Mouse (Mus musculus): ENCODE data around the gene Clcn3.
A peak's percentile ranks its signal among the peaks of the same experiment; 100 is the strongest.
"Not testable (repeated sequence)": the region's sequence is repeated elsewhere in the genome, so short reads cannot be mapped to it uniquely, and the experiment has no call there.

Gene Clcn3

DNA sequence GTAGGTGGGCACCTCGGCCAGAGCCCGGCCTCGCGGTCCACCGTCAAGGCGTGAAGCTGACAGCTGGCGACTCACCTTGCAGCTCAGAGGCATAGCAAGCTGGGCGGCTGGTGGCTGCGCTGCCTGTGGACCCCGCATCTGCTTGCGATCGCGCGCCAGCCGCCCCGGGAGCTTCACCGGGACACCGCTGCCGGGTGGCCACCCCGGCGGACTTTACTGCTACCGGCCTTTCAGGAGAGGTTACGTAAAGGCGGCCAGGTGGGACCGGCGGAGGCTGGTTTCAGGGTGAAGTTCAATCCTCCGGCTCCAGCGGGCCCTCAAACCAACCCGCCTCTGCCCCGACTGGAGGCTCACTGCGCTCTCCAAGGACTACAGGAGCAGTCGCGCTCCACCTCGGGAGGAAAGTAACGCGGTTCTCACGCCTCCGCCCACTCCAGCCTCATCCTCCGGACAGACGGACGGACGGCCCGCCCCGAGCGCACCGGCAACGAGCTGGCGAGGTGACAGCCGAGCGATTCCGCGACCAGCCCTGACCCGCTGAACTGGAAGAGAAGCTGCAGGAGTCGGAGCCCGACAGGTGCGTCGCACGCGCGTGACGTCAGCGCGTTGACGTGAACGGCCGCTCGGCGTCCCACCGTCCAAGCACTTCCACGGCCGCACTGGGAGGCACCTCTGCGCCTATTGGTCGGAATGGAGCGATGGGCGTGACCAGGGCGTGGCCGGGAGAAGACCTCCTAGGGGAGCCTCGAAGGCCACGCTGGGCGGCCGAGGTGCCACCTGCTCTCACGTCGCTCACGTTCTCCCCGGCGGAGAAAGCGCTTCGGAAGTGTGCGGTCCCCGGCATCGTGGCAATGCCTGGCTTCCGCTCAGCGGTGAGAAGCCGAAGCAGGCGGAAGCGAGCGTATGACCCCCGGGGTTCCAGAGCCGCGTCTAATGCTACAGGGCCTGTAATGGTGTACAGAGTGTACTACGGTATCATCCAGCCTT is at the start of gene Clcn3:
Gene Clcn3, minus strand, starts transcription at position 600 of the 987 bp plus-strand sequence.
- peak; percentile 98 for DNase-seq (ENCODE audit: low spot score in 2 of 2)

DNA sequence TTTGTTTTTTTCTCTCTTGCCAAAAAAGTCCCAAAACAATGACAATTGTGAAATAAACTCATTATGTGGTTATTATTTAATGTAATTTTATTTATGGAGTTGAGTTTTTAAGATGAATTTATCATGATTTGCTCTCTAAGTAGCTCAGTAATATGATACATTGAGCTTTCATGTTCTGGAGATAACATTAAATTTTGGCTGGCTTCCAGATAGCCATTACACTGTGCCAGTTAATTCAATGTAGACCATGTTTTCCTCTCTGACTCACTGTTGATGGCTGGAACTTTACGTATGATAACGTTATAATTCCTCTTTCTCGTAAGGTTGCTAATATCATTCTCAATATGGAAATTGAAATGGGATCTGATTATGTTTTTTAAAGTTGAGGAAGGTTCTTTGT is 13.4 kb upstream of the Clcn3 start:
- DNase-seq (ENCODE audit: low spot score in 2 of 2): no peak

DNA sequence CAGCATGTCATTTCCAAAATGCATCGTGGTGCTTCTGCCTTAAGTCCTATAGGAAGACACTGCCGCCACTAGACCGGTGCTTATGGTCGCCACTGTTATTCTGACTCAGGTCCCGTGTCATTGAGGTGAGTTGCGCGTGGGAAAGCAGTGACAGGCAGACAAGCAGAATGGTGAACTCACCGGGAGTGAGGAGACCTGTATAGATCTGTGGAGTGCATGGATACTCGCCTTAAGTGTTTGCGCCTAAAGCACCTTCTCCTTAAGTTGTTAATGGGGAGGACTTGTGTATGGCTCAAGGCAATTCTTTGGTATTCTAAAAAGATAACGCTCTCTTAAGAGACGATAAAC is 10.5 kb upstream of the Clcn3 start:
- no peak for DNase-seq (ENCODE audit: low spot score in 2 of 2)

DNA sequence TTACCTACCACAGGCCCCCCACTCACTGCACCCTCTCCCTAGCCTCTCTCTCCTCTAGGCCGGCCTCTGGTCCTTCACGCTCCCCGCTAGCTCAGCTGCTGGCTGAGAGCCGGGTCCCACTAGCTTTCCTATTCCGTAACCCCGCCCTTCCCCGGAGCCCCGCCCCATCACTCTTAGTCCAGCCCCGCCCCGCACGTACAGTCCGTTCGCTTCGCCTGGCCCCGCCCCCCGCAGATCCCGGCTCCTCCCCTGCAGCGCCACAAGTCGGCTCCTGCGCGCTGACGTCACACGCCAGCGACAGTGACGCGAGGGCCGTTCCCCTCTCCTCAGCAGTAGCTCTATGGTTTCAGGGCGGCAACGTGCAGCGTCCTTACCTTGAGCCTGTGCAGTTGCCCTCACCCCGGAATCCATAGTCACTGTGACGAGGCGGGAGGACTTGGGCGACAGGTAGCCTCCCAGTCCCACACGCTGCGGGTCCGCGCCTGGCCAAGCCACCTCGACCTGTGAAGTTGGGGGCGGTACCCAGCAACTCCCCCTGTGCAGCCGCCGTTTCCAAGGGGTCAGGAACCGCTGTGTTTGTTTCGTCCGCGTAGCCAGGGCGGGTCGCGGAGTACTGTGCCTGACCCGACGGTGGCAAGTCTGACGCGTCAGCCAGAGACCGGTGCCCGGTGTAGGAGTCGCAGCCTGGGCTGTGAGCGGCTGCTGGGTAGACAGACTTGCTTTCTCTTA is 10.0 kb upstream of the Clcn3 start, which contains the start of gene Nek1:
Gene Nek1, plus strand, starts transcription at position 286 of the 729 bp plus-strand sequence.
- peak; percentile 97 to 98 for DNase-seq (ENCODE audit: low spot score in 2 of 2)

DNA sequence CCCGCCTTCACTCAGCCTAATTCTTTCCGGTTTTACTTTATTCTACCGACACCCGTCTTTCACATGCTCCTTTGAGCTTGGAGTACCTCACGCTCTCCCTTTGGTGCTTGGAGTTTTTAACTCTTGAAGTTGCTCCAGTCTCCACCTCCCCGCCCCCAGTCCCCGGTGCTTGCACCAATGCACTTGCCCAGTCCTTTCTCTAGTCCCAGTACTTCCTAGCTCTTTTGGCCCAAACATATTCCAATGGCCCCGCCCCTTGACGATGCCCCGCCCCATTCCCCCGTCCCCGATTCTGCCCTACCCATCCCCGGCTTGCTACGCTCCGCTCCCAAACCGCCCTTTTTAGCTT is 9.4 kb upstream of the Clcn3 start:
- no peak for DNase-seq (ENCODE audit: low spot score in 2 of 2)

DNA sequence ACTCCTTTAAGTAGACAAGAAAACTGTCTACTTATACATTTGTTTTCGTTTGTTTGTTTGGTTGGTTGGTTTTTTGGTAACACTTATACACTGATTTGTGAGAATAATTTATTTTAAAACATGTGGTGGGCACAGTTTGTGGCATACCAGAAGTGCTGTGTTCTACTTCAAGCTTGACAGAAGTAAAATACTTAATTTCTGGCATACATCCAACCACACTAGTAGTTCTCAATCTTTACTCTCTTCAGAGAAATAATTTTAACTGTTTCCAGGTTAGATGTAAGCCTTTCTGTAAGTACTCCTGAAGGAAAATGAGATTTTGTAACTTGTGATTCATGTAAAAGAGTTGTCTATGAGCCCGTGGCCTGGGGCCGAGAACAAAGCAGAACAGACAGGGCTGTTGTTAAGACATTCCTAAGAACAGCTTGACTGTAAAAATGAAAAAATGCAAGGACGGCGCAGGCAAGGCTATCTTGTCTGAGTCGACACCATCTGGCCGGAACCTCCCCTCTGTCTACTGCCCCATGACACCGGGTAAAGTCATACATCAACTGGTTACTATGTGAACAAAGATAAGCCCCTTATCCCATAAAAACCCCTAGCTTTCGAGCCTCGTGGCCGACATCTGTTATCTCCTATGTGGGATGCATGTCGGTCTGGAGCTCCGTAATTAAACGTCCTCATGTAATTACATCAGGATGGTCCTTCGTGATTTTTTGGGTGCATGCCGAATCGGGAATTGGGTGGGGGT is 1.3 kb upstream of the Clcn3 start:
- not testable (repeated sequence) for DNase-seq (ENCODE audit: low spot score in 2 of 2)

DNA sequence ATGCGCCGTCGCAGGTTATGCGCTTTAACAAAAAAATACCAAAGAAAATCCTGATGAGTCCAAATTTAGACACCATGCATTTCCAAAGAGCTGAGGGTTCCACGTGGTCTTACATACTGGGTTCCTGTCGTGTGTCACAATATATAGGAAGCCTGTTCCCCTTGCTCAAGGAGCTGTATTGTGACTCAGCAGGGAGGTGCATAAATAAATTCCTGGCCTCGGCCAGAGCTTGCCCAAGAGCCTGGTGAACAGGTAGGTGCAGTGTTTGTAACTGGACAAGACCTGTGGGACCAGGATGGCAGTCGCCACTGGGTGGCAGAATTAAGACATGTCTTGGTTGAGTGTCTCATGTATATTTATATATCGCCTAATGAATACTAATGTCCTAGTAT is 584 bp upstream of the Clcn3 start:
- DNase-seq (ENCODE audit: low spot score in 2 of 2): peak; percentile 54 to 61

DNA sequence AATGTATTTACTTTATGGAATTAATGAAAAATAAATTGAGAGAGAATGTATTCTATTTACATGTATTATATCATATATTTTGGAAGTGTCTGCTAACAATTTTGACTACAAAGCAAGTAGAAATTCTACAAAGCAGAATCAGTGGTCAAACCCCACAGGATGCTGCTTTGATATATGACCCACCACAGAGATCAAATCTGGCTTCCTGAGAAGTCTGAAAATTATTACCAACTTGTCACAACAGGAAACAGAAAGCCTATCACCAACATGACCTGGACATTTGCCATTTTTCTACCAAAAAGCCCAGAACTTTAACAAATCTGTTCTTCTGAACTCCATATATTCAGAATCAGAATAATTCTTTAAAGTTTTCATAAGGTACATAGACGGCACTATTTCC is 1.7 kb downstream of the Clcn3 start:
- no peak for DNase-seq (ENCODE audit: low spot score in 2 of 2)

DNA sequence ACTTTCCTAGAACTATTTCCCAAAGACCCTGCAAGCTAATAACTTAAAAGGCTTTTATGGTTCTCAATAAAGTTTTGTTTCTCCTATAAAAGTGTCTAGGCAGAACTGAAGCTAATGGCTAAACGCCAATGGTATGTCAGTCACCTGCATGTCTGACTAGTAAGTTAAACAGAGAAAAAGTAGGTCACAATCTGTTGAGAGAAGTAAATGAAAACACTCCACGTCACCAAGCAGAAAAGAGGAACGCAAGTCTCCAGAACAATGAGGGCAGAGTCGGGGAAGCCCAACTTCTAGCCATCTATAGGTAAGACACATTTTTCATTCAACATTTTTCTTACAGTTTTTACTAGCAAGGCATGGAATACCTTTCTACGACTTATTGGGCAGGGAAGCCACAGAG is 4.6 kb downstream of the Clcn3 start:
- no peak for DNase-seq (ENCODE audit: low spot score in 2 of 2)

DNA sequence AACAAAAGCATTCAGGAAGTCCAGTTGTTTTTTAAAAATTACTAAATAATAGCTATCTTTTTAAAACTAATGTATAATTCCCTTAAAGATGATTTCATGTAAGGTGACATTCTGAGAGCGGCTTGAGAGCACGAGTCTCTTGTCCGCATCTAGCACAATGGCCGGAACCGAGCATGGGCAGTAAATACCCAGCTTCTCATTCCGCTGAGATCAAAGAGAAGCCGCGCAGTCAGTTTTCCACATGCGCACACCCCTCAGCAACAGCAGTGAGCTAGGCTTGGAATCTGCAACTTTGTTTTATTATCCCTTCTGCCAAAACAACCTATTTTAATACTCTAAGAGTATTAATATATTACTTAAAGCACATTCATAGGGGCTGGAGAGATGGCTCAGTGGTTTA is 6.3 kb downstream of the Clcn3 start:
- no peak for DNase-seq (ENCODE audit: low spot score in 2 of 2)

DNA sequence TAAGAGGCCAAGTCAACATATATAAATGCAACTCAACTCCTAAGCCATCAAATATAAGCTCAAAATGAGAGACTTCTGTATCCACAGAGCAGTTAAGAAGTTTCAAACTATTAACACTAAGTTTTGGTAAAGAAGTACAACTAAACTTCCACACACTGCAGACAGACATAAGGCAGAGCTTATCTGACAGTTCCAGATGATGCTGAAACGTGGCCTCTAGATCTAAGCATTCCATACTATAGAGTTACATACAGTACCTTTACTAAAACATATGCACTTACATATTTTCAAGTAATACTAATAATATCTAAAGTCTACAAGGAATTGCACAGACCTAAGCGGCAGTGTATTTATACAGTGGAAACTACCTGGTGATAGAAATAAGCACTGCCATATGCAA is 8.3 kb downstream of the Clcn3 start:
- no peak for DNase-seq (ENCODE audit: low spot score in 2 of 2)

DNA sequence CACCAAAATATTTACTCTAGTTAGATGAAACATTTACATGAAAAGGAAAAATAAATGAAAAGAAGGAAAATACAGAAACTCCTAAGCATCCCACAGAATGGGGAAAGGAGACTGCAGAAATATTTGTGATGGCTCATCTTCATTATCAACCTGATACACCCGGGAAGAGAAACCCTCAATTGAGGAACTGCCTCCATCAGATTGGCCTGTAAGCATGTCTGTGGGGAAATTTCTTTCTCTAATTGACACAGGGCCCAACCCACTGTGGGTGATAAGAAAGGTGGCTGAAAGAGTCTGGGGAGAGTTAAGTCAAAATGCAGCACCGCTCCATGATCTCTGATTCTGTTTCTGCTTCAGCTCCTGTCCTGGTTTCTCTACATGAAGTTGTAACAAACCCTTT is 9.7 kb downstream of the Clcn3 start:
- no peak for DNase-seq (ENCODE audit: low spot score in 2 of 2)

DNA sequence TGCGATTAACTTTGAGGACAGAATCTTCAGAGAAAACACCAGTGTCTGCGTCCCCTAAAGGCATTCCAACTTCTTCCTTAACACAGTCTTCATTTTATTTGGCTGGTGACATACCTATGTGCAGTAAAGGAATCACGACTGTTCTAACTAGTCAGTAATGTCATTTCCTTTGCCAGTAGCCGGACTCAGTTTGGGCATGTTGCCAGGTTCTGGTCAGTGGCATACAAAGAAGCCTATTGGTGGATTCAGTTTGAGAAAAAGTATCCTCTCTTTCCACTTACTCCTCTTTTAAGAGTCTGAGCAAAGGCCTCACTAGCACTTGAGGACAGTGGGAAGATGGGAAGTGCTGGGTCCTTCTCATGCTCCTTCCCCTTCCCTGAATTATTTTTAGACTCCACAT is 11.3 kb downstream of the Clcn3 start:
- DNase-seq (ENCODE audit: low spot score in 2 of 2): no peak

DNA sequence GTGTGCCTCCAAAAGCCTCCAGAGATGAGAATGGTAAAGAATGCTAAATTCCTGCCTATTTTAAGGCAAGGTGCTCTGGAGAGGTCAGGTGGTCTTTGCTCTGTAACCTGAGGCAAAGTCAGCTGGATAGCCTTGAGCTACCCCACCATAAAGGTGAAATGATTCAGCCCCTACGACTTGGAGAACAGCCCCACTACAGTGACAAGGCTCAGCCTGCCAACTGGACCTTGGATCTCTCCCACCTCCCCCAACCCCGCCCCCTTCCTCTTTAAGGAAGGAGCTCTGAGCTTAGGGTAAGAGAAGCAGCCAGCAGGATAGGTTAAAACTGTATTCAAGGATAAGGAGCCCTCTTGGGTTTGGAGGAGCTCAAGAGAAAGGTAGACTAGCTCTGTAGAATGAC is 14.0 kb downstream of the Clcn3 start:
- no peak for DNase-seq (ENCODE audit: low spot score in 2 of 2)

DNA sequence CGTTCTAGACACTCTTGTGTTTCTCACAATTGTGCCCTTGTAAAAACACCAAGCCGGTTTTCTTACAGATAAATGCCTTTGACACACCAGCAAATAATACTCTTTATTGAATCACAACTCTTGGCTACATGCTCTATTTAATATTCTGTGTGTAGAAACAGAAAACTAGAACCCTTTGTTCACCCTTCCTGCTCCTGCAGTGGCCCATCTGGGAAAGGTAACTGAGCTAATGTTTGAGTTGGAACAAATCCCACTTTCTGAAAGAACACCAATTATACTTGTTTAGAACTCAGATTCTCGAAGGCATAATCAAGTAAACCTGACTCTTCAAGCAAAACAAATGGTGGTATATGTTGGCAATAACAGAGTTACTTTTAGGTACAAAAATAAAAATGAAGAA is 17.4 kb downstream of the Clcn3 start:
- DNase-seq (ENCODE audit: low spot score in 2 of 2): no peak

DNA sequence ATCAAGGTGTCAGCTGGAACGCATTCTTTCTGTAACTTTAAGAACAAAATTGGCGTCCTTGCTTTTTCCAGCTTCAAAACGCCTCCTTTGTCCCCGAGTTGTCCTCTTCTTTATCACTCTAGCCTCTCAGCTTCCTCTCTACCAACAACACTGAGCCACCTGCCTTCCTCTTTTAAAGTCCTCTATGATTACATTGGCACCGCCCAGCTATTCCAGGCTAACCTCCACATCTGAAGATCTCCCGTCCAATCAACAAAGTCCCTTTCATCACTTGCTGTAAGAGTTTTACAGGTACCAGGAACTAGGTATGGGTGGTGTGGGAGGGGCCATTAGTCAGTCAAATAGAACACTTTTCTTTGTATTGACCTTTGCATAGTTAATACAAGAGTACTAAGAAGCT is 17.8 kb downstream of the Clcn3 start:
- no peak for DNase-seq (ENCODE audit: low spot score in 2 of 2)

DNA sequence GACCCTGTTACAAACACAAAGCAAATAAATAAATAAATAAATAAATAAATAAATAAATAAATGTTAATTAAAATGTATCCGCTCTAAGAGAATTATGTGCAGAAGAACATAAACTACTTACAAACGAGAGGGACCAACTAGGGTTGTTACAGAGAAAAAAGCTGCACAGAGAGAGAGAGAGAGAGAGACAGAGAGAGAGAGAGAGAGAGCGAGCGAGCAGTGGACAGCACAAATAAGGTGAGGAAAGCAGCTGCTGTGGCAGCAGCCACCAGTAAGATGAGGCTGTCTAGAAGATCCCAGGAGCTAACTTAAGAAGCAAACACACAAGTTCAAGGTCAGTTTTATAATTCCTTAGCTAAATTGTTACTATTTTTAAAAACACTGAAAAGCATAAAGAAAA is 18.6 kb downstream of the Clcn3 start:
- no peak for DNase-seq (ENCODE audit: low spot score in 2 of 2)

DNA sequence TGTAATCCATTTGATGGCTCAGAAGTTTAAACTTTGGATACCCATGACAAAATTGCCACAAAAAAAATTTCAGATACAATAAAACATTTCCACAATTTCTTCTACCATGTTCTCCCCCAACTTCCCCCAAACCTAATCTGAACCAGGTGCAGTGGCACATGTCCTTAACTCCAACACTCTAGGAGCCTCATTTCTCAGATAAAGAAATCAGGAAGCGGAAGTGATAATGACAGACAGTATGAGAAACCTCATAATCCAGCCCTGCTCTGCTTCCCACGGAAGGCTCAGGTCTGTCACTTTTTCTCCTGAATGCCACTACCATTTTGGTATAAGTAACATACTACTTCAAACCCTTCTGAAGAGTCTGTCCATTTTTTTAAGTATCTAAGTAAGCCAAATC is 19.2 kb downstream of the Clcn3 start:
- DNase-seq (ENCODE audit: low spot score in 2 of 2): no peak

DNA sequence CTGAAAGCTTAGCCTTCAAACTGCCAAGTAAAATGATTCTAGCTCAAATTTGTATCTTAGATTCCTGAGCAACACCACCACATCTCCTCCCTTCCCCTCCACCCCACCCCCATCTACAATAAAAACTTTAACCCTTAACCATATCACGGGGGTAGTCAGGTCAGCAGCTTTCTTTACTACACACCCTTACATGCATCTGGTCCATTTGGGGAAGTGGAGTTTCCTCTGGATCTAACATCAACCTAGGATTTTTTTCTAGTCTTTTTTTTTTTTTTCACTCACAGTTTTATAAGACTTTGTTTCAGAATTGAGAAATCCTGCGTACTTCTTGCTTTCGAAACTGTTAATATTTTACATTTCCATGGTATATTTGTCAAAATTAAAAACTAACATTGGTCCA is 20.3 kb downstream of the Clcn3 start:
- DNase-seq (ENCODE audit: low spot score in 2 of 2): no peak

DNA sequence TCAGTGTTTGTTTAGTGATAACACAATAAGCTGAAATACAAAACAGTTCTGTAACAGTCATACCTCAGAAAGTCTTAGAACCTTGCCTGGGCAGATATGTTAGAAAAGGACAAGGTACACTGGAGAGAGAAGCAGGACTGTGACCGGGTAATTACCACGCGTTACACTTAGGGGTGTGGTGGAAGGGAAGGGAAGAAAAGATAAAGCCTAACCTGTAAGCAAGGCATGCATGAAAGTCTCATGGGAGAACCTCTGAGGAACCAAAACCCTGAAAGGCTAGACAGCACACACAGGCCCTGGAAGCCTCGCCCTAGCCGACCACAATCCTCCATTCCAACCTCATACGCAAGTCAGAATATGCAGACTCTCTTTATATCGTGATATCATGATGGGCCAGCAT is 26.3 kb downstream of the Clcn3 start:
- no peak for DNase-seq (ENCODE audit: low spot score in 2 of 2)

DNA sequence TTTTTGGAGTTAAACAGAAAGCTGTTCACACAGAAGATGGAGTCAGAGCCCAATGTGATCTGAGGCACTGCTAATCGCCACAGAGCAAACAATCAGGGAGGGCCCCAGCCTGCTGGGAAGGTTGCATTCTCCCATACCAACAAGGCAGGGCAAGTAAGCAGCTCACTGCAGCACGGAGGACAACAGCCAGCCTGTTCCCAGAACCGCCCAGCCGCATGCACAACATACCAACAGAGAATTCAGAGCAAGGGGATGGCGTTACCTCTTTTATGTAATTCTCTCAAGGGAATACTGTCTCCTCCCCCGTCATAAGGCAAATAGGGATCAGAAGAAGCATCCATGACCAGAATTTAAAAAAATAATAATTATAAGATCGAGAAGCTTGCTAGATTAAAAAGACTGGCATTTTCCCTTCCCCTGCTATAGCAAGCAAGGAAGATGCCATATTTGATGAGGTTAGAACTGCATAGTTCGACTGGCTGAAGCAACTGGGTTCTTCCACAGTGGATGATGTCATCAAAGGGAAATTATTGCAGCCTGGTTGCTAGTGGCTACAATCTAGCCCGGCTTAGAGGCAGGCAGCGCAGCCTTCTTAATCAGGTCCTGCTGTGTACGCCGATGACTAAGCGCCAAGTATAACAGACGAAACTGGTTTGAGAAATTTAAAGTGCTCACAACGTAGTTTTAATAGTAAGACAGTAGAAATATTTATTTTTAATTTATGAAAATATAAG is 28.7 kb downstream of the Clcn3 start:
- DNase-seq (ENCODE audit: low spot score in 2 of 2): peak; percentile 40 to 59

DNA sequence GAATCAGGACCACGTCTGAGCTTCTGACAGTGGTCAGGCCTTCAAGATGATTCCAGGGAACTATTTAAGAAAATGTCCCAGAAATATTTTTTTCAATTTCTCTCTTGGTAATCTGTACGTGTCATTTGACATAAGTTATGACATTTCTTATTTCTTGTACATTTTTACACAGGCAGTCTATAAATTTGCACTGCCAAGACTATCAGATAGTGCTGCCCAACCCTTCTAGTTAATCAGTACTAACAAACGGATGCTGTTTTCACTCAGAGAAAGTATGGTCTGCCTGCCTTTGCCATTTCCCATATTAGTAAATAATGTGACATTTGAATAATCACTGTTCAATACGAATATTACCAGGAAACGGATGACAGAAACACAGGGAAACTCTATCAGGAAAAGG is 30.3 kb downstream of the Clcn3 start:
- DNase-seq (ENCODE audit: low spot score in 2 of 2): no peak
